Mouse (Mus musculus): Measurements from ENCODE around the gene Srrm3. TPM values are rescaled to one million over a fixed set of nuclear protein-coding genes. Genes with fewer than 3 reads are reported as not detected.
A peak's percentile ranks its signal among the peaks of the same experiment; 100 is the strongest.

Srrm3 gene
- polyA plus RNA-seq, 1 experiment from 2014 or later = 23.6 TPM

DNA sequence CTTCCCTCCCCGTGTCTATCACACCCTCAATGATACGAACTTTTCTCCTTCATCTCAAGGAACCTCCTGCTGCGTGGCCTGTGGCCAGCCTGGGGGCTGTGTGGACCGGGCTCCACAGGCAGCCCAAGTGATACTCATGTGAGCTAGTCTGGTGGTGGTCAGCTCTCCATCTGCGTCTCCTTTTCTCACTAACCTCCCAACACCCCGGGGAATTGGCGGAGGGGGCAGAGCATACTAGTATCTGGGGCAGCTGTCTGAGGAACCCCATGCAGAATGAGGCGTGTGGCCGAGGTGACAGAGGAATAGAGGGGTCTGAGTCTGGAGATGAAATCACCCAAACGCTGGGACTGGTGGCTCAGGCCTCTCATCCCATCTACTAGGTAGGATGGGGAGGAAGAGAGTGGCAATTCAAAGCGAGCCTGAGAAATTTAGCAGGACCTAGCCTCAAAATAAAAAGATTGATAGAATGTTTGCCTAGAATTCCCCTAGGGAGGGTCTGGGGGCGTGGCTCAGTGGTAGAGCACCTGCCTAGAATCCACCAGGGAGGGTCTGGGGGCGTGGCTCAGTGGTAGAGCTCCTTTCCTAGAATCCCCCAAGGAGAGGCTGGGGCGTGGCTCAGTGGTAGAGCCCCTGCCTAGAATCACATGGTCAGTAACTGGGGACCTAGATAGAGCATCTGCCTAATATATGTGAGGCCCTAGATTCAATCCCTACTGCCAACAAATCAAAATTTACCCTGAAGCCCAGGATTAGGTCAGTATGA lies 63.2 kb downstream of the Srrm3 start:
- no peak overlapping the region for H3K9ac ChIP-seq (ENCODE audit: low read length)
- 67% methylated on average over 14 of the region's 14 CpGs for WGBS
- no peaks in the 10 kb centered on the region; the same call in 1 of the 2 replicates for H3K36me3 ChIP-seq (ENCODE audit: control insufficient read depth, insufficient read depth, low read length)
- no peak overlapping the region for H3K4me3 ChIP-seq (ENCODE audit: low read depth, low read length)
- H3K27me3 ChIP-seq (replicated peaks; ENCODE audit: control insufficient read depth, insufficient read depth, low read length) = peaks cover 47% of the 10 kb centered on the region
- ATAC-seq = no peak
- H3K27ac ChIP-seq (ENCODE audit: low read depth, low read length) = no peak overlapping the region
- no peak for DNase-seq (ENCODE audit: low spot score)
- no peaks in the 10 kb centered on the region for H3K9me3 ChIP-seq (replicated peaks; ENCODE audit: control insufficient read depth, low read length)
- H3K4me2 ChIP-seq (ENCODE audit: low read length) = no peak overlapping the region
- peaks cover 2% of the 10 kb centered on the region; the same call in 1 of the 2 replicates for H3K4me1 ChIP-seq (ENCODE audit: control insufficient read depth, insufficient read depth, low read length)

DNA sequence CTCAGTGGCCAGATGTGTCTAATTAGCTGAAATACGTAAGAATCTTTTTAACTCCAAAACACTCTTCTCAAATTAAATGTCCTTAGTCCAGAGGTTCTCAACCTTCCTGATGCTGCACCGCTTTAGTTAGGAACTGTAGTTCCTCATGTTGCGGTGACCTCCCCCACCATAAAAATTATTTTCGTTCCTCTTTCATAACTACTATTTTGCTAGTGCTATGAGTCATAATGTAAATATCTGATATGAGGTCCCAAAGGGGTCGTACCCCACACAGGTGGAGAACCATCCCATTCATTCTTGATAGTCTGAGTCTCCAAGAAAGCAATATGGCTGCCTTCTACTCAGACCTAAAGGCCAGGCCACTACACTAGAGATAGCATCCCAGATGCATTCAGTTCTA lies 63.8 kb downstream of the Srrm3 start:
- Histone ChIP-seq H3K9me3 (replicated peaks; ENCODE audit: control insufficient read depth, low read length) (no peaks in the 10 kb centered on the region), H3K4me2 (ENCODE audit: low read length) (no peak overlapping the region), H3K4me3 (ENCODE audit: low read depth, low read length) (no peak overlapping the region), H3K27ac (ENCODE audit: low read depth, low read length) (no peak overlapping the region), H3K9ac (ENCODE audit: low read length) (no peak overlapping the region), H3K27me3 (replicated peaks; ENCODE audit: control insufficient read depth, insufficient read depth, low read length) (peaks cover 47% of the 10 kb centered on the region), H3K4me1 (ENCODE audit: control insufficient read depth, insufficient read depth, low read length) (peaks cover 2% of the 10 kb centered on the region; the same call in 1 of the 2 replicates), H3K36me3 (ENCODE audit: control insufficient read depth, insufficient read depth, low read length) (no peaks in the 10 kb centered on the region; the same call in 1 of the 2 replicates)
- DNase-seq (ENCODE audit: low spot score) (no peak), ATAC-seq (no peak)
- 91% methylated on average over 5 of the region's 5 CpGs for WGBS

DNA sequence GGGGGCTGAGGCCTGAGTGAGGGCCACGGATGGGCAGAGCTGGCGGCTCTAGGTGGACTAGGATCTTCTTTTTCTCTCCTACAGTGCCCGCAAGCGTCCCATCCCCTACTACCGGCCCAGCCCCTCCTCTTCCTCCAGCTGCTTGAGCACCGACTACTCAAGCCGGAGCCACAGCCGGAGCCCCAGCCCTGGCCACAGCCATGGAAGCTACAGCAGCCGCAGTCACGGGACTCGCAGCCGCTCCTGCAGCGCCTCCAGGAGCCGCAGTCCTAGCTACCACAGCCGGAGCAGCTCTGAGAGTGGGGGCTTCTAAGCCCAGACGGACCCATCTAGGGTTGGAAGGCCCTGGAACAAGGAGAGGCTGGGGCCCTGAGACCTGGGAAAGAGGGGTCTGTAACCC lies 66.3 kb downstream of the Srrm3 start:
- Histone ChIP-seq H3K27me3 (replicated peaks; ENCODE audit: control insufficient read depth, insufficient read depth, low read length) (peaks cover 33% of the 10 kb centered on the region), H3K27ac (ENCODE audit: low read depth, low read length) (no peak overlapping the region)

DNA sequence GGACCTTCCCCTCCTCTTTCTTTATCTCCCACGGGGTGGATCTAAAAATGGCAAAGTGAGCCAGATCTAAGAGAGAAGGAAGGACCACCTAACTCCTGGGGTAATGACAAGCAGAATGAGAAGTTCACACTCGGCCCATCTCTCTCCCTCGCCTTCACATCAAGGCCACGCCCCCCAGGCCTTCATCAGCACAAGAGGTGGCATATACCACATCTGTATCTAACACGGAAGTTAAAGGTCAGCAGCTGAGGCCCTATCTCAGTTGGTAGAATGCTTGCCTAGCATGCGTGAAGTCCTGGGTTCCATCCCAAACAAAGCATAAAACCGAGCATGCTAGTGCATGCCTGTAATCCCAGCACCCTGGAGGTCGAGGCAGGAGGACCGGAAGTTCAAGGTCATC lies 67.1 kb downstream of the Srrm3 start:
- Histone ChIP-seq H3K36me3 (ENCODE audit: control insufficient read depth, insufficient read depth, low read length) (no peaks in the 10 kb centered on the region; the same call in 1 of the 2 replicates), H3K9ac (ENCODE audit: low read length) (no peak overlapping the region), H3K4me1 (ENCODE audit: control insufficient read depth, insufficient read depth, low read length) (peaks cover 10% of the 10 kb centered on the region), H3K27me3 (replicated peaks; ENCODE audit: control insufficient read depth, insufficient read depth, low read length) (peaks cover 25% of the 10 kb centered on the region), H3K27ac (ENCODE audit: low read depth, low read length) (no peak overlapping the region), H3K4me2 (ENCODE audit: low read length) (no peak overlapping the region), H3K4me3 (ENCODE audit: low read depth, low read length) (no peak overlapping the region), H3K9me3 (replicated peaks; ENCODE audit: control insufficient read depth, low read length) (no peaks in the 10 kb centered on the region)
- WGBS = 63% methylated on average over 9 of the region's 9 CpGs
- ATAC-seq (no peak), DNase-seq (ENCODE audit: low spot score) (no peak)

More for the DNA sequence above, 66.3 kb downstream of the Srrm3 start:
- Histone ChIP-seq H3K9ac (ENCODE audit: low read length) (no peak overlapping the region), H3K4me2 (ENCODE audit: low read length) (no peak overlapping the region), H3K4me3 (ENCODE audit: low read depth, low read length) (no peak overlapping the region), H3K4me1 (ENCODE audit: control insufficient read depth, insufficient read depth, low read length) (peaks cover 6% of the 10 kb centered on the region), H3K36me3 (ENCODE audit: control insufficient read depth, insufficient read depth, low read length) (no peaks in the 10 kb centered on the region; the same call in 1 of the 2 replicates), H3K9me3 (replicated peaks; ENCODE audit: control insufficient read depth, low read length) (no peaks in the 10 kb centered on the region)
- 18% methylated on average over 16 of the region's 16 CpGs for WGBS
- ATAC-seq (no peak), DNase-seq (ENCODE audit: low spot score) (no peak)

DNA sequence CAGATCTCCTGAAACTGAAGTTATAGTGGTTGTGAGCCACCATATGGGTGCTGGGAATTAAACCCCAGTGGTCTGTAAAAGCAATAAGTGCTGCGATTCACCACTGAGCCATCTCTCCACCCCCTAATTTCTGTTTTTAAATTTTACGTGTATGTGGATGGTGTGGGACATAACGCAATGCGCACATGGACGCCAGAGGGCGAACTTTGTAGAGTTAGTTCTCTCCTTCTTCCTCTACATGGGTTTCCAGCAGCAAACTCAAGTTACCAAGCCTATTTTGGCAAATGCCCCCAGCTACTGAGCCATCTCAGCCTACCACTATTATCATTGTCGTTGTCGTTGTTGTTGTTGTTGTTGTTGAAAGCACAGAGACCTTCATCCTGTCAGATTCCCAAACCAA lies 70.5 kb downstream of the Srrm3 start:
- no peak overlapping the region for H3K9ac ChIP-seq (ENCODE audit: low read length)

DNA sequence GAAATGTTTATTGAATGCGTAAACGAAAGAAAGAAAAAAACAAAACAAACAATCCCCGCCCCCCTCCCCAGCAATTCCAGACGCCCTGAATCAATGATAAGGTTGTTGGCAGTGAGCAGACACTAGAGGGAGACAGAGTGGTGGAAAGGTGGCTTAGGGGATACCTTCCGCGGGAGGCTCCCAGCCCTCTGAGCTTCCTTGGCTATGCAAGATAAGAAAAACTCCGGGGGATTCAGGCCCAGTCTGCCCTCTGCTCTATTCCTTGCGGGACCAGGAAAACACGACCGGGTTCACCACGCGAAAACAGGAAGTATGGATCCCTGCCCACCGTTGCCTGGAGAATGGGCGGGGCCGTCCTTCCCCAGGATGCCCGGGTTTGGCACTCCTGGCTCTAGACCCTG lies 71.1 kb downstream of the Srrm3 start:
- Histone ChIP-seq H3K4me1 (ENCODE audit: control insufficient read depth, insufficient read depth, low read length) (peaks cover 15% of the 10 kb centered on the region), H3K4me3 (ENCODE audit: low read depth, low read length) (peak overlapping the region; percentile 26), H3K4me2 (ENCODE audit: low read length) (peak overlapping the region; percentile 47), H3K27ac (ENCODE audit: low read depth, low read length) (no peak overlapping the region), H3K9ac (ENCODE audit: low read length) (peak overlapping the region; percentile 38), H3K9me3 (replicated peaks; ENCODE audit: control insufficient read depth, low read length) (no peaks in the 10 kb centered on the region), H3K36me3 (ENCODE audit: control insufficient read depth, insufficient read depth, low read length) (no peaks in the 10 kb centered on the region), H3K27me3 (replicated peaks; ENCODE audit: control insufficient read depth, insufficient read depth, low read length) (0 out of 2 replicates have a peak, but pooled peaks cover 5% of the 10 kb centered on the region)
- DNase-seq (ENCODE audit: low spot score) (peak; percentile 90), ATAC-seq (peak; percentile 57)
- 1% methylated on average over 16 of the region's 16 CpGs for WGBS

More for the DNA sequence above, 70.5 kb downstream of the Srrm3 start:
- H3K27ac ChIP-seq (ENCODE audit: low read depth, low read length) = no peak overlapping the region
- H3K27me3 ChIP-seq (replicated peaks; ENCODE audit: control insufficient read depth, insufficient read depth, low read length) = 0 out of 2 replicates have a peak, but pooled peaks cover 5% of the 10 kb centered on the region
- H3K4me2 ChIP-seq (ENCODE audit: low read length) = peak overlapping the region; percentile 47
- no peaks in the 10 kb centered on the region for H3K9me3 ChIP-seq (replicated peaks; ENCODE audit: control insufficient read depth, low read length)
- DNase-seq (ENCODE audit: low spot score) (peak; percentile 77), ATAC-seq (0 out of 2 replicates have a peak, but pooled peaks have one; percentile 35)
- H3K4me3 ChIP-seq (ENCODE audit: low read depth, low read length) = no peak overlapping the region
- H3K4me1 ChIP-seq (ENCODE audit: control insufficient read depth, insufficient read depth, low read length) = peaks cover 15% of the 10 kb centered on the region
- H3K36me3 ChIP-seq (ENCODE audit: control insufficient read depth, insufficient read depth, low read length) = no peaks in the 10 kb centered on the region
- WGBS = 19% methylated on average over 8 of the region's 8 CpGs

DNA sequence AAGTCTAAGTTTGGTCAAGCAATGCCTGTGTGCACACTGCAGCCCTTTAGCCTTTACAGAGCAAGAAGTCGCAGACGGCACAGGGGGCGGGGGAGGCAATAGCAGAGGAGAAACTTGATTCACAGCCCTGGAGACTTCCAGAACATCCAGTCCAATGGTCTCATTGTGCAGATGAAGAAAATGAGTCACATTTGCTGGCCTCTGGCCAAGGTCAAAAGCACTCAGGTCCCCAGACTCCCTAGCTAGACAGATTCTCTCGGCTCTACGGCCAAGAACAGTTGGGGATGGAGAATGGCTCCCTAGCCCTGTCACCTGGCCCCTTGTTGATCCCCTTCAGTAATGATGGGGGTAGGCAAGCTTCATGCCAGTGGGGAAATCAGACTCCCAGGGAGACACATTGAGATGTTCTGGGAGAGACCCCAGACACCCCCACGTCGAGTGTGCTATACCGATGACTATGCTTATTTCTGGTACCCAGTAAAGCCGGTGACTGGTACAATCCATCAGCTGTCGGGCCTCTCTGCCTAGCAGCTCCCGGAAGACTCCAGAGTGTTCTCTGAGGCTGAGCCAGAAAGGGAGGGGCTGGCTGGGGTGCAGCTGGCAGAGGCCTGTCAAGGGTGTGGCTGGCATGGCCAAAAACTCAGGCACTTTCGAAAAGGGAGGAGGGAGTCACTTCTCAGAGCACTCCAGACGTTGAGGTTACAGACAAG lies 72.9 kb downstream of the Srrm3 start:
- no peak overlapping the region for H3K4me3 ChIP-seq (ENCODE audit: low read depth, low read length)
- H3K27ac ChIP-seq (ENCODE audit: low read depth, low read length) = no peak overlapping the region
- H3K27me3 ChIP-seq (replicated peaks; ENCODE audit: control insufficient read depth, insufficient read depth, low read length) = no peaks in the 10 kb centered on the region
- H3K4me1 ChIP-seq (ENCODE audit: control insufficient read depth, insufficient read depth, low read length) = peaks cover 15% of the 10 kb centered on the region
- H3K9ac ChIP-seq (ENCODE audit: low read length) = no peak overlapping the region; the same call in 1 of the 2 replicates
- no peak overlapping the region for H3K4me2 ChIP-seq (ENCODE audit: low read length)
- DNase-seq (ENCODE audit: low spot score) (peak; percentile 76), ATAC-seq (peak; percentile 66)
- no peaks in the 10 kb centered on the region for H3K36me3 ChIP-seq (ENCODE audit: control insufficient read depth, insufficient read depth, low read length)
- 49% methylated on average over 13 of the region's 13 CpGs for WGBS
- H3K9me3 ChIP-seq (replicated peaks; ENCODE audit: control insufficient read depth, low read length) = no peaks in the 10 kb centered on the region

DNA sequence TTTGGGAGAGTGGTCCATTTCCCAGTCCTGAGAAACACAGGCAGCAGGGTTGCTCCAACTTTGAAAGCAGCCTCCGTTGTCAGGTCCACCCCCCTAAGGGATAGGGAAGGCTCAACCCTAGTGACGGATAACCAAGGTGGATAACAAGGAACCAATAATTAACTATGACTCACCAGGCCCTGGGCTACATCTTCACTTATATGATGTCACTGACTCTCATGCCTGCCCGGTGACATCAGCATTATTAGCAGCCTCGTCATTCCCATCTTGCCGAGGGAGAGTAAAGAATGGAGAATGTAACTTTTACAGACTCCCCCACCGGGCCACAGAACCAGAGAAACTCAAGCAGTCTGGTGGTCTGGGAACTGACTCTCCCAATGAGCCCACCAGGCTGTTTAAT lies 78.0 kb downstream of the Srrm3 start:
- Histone ChIP-seq H3K4me1 (ENCODE audit: control insufficient read depth, insufficient read depth, low read length) (peaks cover 7% of the 10 kb centered on the region), H3K27me3 (replicated peaks; ENCODE audit: control insufficient read depth, insufficient read depth, low read length) (peaks cover 14% of the 10 kb centered on the region), H3K9me3 (replicated peaks; ENCODE audit: control insufficient read depth, low read length) (no peaks in the 10 kb centered on the region), H3K27ac (ENCODE audit: low read depth, low read length) (no peak overlapping the region), H3K4me3 (ENCODE audit: low read depth, low read length) (no peak overlapping the region), H3K4me2 (ENCODE audit: low read length) (no peak overlapping the region), H3K36me3 (ENCODE audit: control insufficient read depth, insufficient read depth, low read length) (no peaks in the 10 kb centered on the region), H3K9ac (ENCODE audit: low read length) (no peak overlapping the region)
- no peak for ATAC-seq
- 61% methylated on average over 6 of the region's 6 CpGs for WGBS
- DNase-seq (ENCODE audit: low spot score) = no peak
